Mouse (Mus musculus): ENCODE data around the gene Il6.

- TF ChIP-seq ZC3H11A (IDR thresholded peaks at IDR 0.05; ENCODE audit: low read depth, low read length) (no peak), EP300 (IDR thresholded peaks at IDR 0.05; ENCODE audit: low read length) (no peak)
Observed at GRCm38 (mm10) chr5:29963488-29963887, 49.4 kb upstream of the Il6 start.

All from CH12.LX (cell line).